Mouse (Mus musculus): ENCODE data around the gene Atpif1. TPM values are rescaled to one million over a fixed set of nuclear protein-coding genes. Genes with fewer than 3 reads are reported as not detected.

Gene Atpif1
- polyA plus RNA-seq, 1 experiment from 2014 or later = 1,262 TPM

DNA sequence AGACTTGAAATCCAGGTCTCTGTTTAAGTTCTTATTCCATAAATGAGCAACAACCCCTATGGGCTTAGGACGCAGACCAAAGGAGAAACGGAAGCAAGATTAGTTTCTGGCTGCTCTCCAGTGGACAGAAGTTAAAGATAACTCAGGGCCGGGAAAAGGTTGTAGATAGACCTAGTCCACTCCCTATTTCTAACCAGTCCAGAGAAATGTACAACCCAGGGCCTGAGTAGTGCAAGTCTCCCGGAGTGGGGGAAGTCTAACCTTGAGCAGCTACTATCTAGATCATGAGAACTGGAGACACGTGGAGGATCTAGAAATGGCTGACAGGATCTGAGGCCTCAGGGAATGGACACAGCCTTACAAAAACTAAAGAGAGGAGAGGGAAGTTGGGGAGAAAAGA is 963 bp downstream of the Atpif1 start:
- ATAC-seq (replicated peaks; ENCODE audit: insufficient number of reproducible peaks, low FRiP score, low TSS enrichment) = no peak; the same call in 1 of the 2 replicates
- peak overlapping the region; percentile 97 for H3K9ac ChIP-seq (ENCODE audit: low read depth, low read length)
- H3K27ac ChIP-seq (ENCODE audit: low read depth, low read length) = peak overlapping the region; percentile 95
- H3K27me3 ChIP-seq (ENCODE audit: control insufficient read depth, insufficient read depth, low read length) = no peaks in the 10 kb centered on the region
- peaks cover 10% of the 10 kb centered on the region for H3K4me1 ChIP-seq (ENCODE audit: control insufficient read depth, insufficient read depth, low read length)
- no peaks in the 10 kb centered on the region for H3K9me3 ChIP-seq (replicated peaks; ENCODE audit: control insufficient read depth, low read length)
- H3K4me2 ChIP-seq = peak overlapping the region; percentile 76
- H3K4me3 ChIP-seq (ENCODE audit: low read depth, low read length) = peak overlapping the region; percentile 85
- H3K36me3 ChIP-seq (ENCODE audit: control insufficient read depth, insufficient read depth, low read length) = peaks cover 16% of the 10 kb centered on the region
- 1% methylated on average over 5 of the region's 5 CpGs for whole genome bisulfite sequencing (ENCODE audit: insufficient replicate concordance)

DNA sequence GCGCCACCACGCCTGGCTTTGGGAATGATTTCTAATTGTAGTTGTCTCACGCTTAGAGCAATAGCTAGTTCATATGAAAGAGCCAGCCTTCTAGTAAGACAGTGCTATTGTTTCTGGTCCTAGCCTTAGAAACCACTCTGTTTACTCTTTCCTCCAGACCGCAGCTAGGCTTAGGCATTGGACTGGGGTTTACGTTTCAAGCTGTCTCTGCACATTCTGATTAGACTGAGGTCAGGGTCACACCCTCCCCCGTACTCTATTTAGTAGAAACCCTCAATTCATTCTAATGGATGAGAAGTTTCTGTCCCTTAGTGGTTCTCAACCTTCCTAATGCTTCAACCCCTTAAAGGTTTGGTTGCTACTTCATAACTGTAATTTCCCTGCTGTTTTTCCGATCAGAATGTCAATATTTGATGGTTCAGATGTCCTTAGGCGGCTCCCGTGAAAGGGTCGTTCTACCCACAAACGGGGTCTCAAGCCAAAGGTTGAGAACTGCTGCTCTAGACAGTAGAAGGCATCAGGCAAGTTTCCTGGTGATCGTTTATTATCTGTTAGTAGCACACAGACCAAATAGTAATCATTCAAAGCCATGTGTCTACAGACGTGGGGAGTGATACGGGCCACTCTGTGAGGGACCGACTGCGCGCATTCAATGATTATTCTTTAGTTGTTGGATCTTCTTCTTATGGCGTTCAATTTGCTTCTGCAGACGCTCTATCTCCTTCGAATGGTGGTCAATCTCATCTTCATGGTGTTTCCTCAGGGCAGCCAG is 3.2 kb downstream of the Atpif1 start:
- WGBS (ENCODE audit: insufficient replicate concordance) = 81% methylated on average over 20 of the region's 20 CpGs
- peaks cover 6% of the 10 kb centered on the region for H3K4me1 ChIP-seq (ENCODE audit: control insufficient read depth, insufficient read depth, low read length)
- H3K4me2 ChIP-seq = peak overlapping the region; percentile 76
- peak overlapping the region; percentile 46 for H3K27ac ChIP-seq (ENCODE audit: low read depth, low read length)
- ATAC-seq (replicated peaks; ENCODE audit: insufficient number of reproducible peaks, low FRiP score, low TSS enrichment) = no peak; the same call in 1 of the 2 replicates
- no peaks in the 10 kb centered on the region for H3K27me3 ChIP-seq (ENCODE audit: control insufficient read depth, insufficient read depth, low read length)
- peaks cover 16% of the 10 kb centered on the region for H3K36me3 ChIP-seq (ENCODE audit: control insufficient read depth, insufficient read depth, low read length)
- H3K4me3 ChIP-seq (ENCODE audit: low read depth, low read length) = no peak overlapping the region
- no peak overlapping the region for H3K9ac ChIP-seq (ENCODE audit: low read depth, low read length)
- no peaks in the 10 kb centered on the region for H3K9me3 ChIP-seq (replicated peaks; ENCODE audit: control insufficient read depth, low read length)

DNA sequence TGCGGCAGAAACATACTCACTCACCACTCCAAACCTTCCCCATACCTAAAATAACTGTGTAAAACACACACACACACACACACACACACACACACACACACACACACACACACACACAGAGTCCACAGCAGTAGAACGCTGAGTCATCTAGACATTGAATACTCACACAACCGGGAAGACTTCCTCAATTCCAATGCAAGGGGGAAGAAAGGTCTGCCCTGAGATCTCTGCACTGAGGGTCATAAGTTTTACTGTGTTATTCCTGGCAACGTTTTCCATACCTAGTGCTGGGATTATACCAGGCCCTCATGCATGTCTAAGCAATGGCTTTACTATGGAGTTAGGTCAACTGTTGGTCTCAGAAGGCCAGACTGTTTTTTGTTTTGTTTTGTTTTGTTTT is 4.1 kb downstream of the Atpif1 start:
- Histone ChIP-seq H3K9me3 (replicated peaks; ENCODE audit: control insufficient read depth, low read length) (no peaks in the 10 kb centered on the region), H3K4me2 (no peak overlapping the region), H3K4me3 (ENCODE audit: low read depth, low read length) (no peak overlapping the region), H3K27ac (ENCODE audit: low read depth, low read length) (no peak overlapping the region), H3K27me3 (ENCODE audit: control insufficient read depth, insufficient read depth, low read length) (no peaks in the 10 kb centered on the region), H3K9ac (ENCODE audit: low read depth, low read length) (no peak overlapping the region), H3K36me3 (ENCODE audit: control insufficient read depth, insufficient read depth, low read length) (peaks cover 16% of the 10 kb centered on the region), H3K4me1 (ENCODE audit: control insufficient read depth, insufficient read depth, low read length) (peaks cover 8% of the 10 kb centered on the region)
- no peak for ATAC-seq (replicated peaks; ENCODE audit: insufficient number of reproducible peaks, low FRiP score, low TSS enrichment)
- WGBS (ENCODE audit: insufficient replicate concordance) = 70% methylated on average over 4 of the region's 4 CpGs

DNA sequence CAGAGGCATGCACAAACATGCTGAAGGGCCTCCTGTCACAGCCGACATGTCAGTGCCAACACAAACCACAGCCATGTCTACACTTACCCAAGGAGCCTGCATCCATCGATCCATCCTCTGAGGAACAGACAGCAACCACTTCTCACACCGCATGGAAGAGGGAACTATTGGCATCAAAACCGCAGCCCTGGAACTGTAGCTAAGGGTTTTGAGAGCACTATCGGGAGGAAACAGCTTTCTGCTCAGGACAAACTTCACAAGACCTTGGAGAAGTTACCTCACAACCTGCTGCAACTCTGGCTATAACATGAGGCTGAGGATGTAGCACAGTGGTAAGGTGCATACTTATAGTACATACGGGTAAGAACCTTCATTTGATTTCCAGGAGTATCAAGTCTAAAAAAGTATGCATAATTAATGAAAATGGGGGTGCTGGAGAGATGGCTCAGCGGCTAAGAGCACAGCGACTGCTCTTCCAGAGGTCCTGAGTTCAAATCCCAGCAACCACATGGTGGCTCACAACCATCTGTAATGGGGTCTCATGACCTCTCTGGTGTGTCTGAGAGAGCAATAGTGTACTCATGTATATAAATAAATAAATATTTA is 5.4 kb downstream of the Atpif1 start:
- 86% methylated on average over 8 of the region's 8 CpGs for WGBS (ENCODE audit: insufficient replicate concordance)
- no peak overlapping the region for H3K4me3 ChIP-seq (ENCODE audit: low read depth, low read length)
- H3K36me3 ChIP-seq (ENCODE audit: control insufficient read depth, insufficient read depth, low read length) = peaks cover 16% of the 10 kb centered on the region
- H3K9me3 ChIP-seq (replicated peaks; ENCODE audit: control insufficient read depth, low read length) = no peaks in the 10 kb centered on the region
- no peak for ATAC-seq (replicated peaks; ENCODE audit: insufficient number of reproducible peaks, low FRiP score, low TSS enrichment)
- H3K4me1 ChIP-seq (ENCODE audit: control insufficient read depth, insufficient read depth, low read length) = peaks cover 12% of the 10 kb centered on the region
- no peak overlapping the region for H3K27ac ChIP-seq (ENCODE audit: low read depth, low read length)
- H3K27me3 ChIP-seq (ENCODE audit: control insufficient read depth, insufficient read depth, low read length) = no peaks in the 10 kb centered on the region
- no peak overlapping the region for H3K4me2 ChIP-seq
- no peak overlapping the region for H3K9ac ChIP-seq (ENCODE audit: low read depth, low read length)

DNA sequence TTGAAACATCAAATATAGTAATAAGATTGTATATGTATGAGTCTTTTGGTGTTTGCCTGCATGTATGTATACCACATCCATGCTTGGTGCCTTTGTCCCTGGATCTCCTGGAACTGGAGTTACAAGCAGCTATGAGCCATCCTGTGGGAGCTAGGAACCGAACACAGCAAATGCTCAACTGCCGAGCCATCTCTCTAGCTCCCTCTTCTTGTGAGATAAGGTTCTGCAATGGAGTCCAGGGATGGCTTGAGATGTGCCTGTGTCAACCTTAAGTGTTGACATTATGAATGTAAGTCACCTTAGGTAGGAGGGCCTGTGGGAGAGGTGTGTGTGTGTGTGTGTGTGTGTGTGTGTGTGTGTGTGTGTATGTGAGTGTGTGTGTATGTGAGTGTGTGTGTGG is 6.8 kb downstream of the Atpif1 start:
- Histone ChIP-seq H3K4me3 (ENCODE audit: low read depth, low read length) (no peak overlapping the region), H3K27me3 (ENCODE audit: control insufficient read depth, insufficient read depth, low read length) (no peaks in the 10 kb centered on the region), H3K9me3 (replicated peaks; ENCODE audit: control insufficient read depth, low read length) (no peaks in the 10 kb centered on the region), H3K36me3 (ENCODE audit: control insufficient read depth, insufficient read depth, low read length) (peaks cover 16% of the 10 kb centered on the region), H3K4me1 (ENCODE audit: control insufficient read depth, insufficient read depth, low read length) (peaks cover 10% of the 10 kb centered on the region), H3K4me2 (no peak overlapping the region), H3K27ac (ENCODE audit: low read depth, low read length) (no peak overlapping the region), H3K9ac (ENCODE audit: low read depth, low read length) (no peak overlapping the region)
- WGBS (ENCODE audit: insufficient replicate concordance) = 58% methylated on average over 2 of the region's 2 CpGs
- no peak for ATAC-seq (replicated peaks; ENCODE audit: insufficient number of reproducible peaks, low FRiP score, low TSS enrichment)

DNA sequence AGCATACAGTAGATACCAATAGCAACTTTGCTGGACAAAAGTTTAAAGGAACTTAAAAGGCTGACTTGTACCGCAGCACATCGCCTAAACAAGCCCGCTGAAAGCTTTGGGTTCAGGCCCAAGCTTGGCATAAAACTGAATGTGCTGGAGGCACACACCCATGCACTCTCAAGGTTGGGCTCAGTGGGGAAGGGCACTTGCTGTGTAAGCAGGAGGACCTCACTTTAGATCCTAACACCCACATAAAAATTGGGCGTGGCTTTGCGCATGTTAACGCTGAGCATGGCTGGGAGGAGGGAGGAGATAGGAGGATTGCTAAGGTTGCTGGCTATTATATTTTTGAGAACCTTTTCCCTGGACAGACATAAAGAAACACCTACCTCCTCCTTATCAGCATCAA is 8.7 kb downstream of the Atpif1 start:
- peak overlapping the region; percentile 22; the same call in 1 of the 2 replicates for H3K4me2 ChIP-seq
- no peaks in the 10 kb centered on the region; the same call in 1 of the 2 replicates for H3K36me3 ChIP-seq (ENCODE audit: control insufficient read depth, insufficient read depth, low read length)
- H3K4me1 ChIP-seq (ENCODE audit: control insufficient read depth, insufficient read depth, low read length) = peaks cover 6% of the 10 kb centered on the region; the same call in 1 of the 2 replicates
- no peak overlapping the region for H3K27ac ChIP-seq (ENCODE audit: low read depth, low read length)
- H3K4me3 ChIP-seq (ENCODE audit: low read depth, low read length) = no peak overlapping the region
- ATAC-seq (replicated peaks; ENCODE audit: insufficient number of reproducible peaks, low FRiP score, low TSS enrichment) = no peak
- peak overlapping the region; percentile 22; the same call in 1 of the 2 replicates for H3K9ac ChIP-seq (ENCODE audit: low read depth, low read length)
- no peaks in the 10 kb centered on the region for H3K27me3 ChIP-seq (ENCODE audit: control insufficient read depth, insufficient read depth, low read length)
- 53% methylated on average over 6 of the region's 6 CpGs for WGBS (ENCODE audit: insufficient replicate concordance)
- no peaks in the 10 kb centered on the region for H3K9me3 ChIP-seq (replicated peaks; ENCODE audit: control insufficient read depth, low read length)

DNA sequence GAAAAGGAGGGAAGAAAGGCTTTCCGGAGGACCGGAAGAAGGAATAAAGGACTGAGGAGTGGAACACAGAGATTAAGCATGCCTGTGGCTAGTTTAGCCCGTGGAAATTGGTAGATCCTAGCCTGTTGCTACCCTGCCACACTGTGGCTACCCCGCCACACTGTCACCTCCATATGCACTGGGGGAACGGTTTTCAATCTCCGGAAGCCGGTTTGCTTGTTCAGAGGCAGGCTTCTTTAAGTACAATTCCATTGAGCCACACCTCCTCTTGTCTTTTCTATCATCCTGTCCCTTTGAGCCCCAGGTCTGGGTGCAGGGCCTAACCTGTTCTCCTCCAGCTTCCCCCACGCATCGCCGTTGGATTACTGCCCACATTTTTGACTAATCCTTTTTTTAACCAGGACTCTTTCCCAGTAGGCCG is 9.1 kb downstream of the Atpif1 start:
- no peaks in the 10 kb centered on the region for H3K27me3 ChIP-seq (ENCODE audit: control insufficient read depth, insufficient read depth, low read length)
- peak overlapping the region; percentile 50 for H3K27ac ChIP-seq (ENCODE audit: low read depth, low read length)
- H3K4me3 ChIP-seq (ENCODE audit: low read depth, low read length) = no peak overlapping the region
- no peak for ATAC-seq (replicated peaks; ENCODE audit: insufficient number of reproducible peaks, low FRiP score, low TSS enrichment)
- 21% methylated on average over 11 of the region's 11 CpGs for WGBS (ENCODE audit: insufficient replicate concordance)
- H3K9me3 ChIP-seq (replicated peaks; ENCODE audit: control insufficient read depth, low read length) = no peaks in the 10 kb centered on the region
- H3K4me2 ChIP-seq = peak overlapping the region; percentile 22
- H3K36me3 ChIP-seq (ENCODE audit: control insufficient read depth, insufficient read depth, low read length) = no peaks in the 10 kb centered on the region
- peak overlapping the region; percentile 39; the same call in 1 of the 2 replicates for H3K9ac ChIP-seq (ENCODE audit: low read depth, low read length)
- H3K4me1 ChIP-seq (ENCODE audit: control insufficient read depth, insufficient read depth, low read length) = peaks cover 6% of the 10 kb centered on the region; the same call in 1 of the 2 replicates

DNA sequence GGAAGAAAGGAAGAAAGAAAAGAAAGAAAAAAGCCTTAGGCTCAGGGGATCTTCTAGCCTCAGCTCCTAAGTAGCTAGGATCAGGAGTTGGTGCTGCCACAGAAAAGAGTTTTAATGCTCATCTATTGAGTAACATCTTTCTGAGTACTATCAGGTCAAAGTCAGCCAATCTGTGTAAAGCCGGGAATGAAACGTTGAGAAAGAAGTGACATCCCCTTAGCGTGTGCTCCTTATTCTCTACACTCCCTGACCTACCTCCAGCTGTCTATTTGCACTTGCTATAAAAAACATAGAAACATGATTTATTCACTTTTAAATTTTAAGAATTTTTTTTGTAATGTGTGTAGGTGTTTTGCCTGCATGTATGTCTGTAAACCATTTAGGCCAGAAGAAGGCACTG is 14.3 kb downstream of the Atpif1 start:
- 82% methylated on average over 3 of the region's 3 CpGs for WGBS (ENCODE audit: insufficient replicate concordance)
- H3K4me3 ChIP-seq (ENCODE audit: low read depth, low read length) = no peak overlapping the region

More for the DNA sequence above, 14.3 kb downstream of the Atpif1 start:
- ATAC-seq (replicated peaks; ENCODE audit: insufficient number of reproducible peaks, low FRiP score, low TSS enrichment) = no peak
- no peak overlapping the region for H3K27ac ChIP-seq (ENCODE audit: low read depth, low read length)
- H3K36me3 ChIP-seq (ENCODE audit: control insufficient read depth, insufficient read depth, low read length) = no peaks in the 10 kb centered on the region
- no peaks in the 10 kb centered on the region for H3K9me3 ChIP-seq (replicated peaks; ENCODE audit: control insufficient read depth, low read length)
- peaks cover 8% of the 10 kb centered on the region for H3K4me1 ChIP-seq (ENCODE audit: control insufficient read depth, insufficient read depth, low read length)
- H3K9ac ChIP-seq (ENCODE audit: low read depth, low read length) = no peak overlapping the region
- no peak overlapping the region for H3K4me2 ChIP-seq
- H3K27me3 ChIP-seq (ENCODE audit: control insufficient read depth, insufficient read depth, low read length) = no peaks in the 10 kb centered on the region
